Mouse (Mus musculus): Measurements from ENCODE around the gene Lrp10.

Lrp10 gene

DNA sequence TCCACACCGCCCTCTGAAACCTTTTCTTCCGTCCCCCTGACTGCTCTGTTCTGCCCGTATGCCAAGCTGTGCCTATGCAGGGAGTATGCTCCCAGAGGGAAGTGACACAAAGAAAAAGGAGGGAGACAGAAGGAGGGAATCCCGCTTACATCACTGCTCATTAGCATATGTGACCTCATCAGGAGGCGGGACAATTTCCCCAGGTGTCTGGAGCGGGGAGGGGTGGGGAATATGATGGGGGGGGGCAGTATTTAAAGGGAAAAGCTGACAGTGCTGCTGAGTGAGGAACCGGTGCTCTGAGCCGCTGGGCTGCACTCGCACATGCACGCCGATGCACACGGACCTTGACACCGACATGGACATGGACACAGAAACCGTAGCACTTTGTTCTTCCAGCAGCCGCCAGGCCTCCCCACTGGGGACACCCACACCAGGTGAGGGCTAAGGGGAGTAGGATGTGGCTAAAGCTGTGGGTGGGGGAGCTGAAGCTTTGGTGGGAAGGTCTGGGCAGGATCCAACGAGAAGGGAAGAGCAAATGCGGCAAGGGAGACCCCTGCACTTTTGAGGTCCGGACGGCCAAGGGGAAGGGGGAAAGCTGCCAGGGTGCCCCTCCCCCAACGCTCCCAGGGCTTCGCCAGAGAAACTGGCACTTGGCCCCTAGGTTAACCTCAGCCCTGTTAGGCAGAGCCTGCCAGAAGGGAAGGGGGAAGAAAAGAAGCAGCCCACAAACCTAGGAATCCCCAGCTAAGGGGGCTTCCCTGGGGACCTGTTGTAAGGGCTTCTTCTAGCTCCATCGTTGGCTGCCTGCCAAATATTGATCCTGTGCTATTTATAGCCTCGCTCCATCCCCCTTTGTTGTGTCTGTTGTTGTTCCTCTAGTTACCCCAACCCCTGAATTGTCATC lies 12.3 kb downstream of the Lrp10 start, which contains the start of gene Rem2:
Rem2 (plus strand) TSS at position 160 of the 904 bp plus-strand sequence.
- DNase-seq, result peak; percentile 92

DNA sequence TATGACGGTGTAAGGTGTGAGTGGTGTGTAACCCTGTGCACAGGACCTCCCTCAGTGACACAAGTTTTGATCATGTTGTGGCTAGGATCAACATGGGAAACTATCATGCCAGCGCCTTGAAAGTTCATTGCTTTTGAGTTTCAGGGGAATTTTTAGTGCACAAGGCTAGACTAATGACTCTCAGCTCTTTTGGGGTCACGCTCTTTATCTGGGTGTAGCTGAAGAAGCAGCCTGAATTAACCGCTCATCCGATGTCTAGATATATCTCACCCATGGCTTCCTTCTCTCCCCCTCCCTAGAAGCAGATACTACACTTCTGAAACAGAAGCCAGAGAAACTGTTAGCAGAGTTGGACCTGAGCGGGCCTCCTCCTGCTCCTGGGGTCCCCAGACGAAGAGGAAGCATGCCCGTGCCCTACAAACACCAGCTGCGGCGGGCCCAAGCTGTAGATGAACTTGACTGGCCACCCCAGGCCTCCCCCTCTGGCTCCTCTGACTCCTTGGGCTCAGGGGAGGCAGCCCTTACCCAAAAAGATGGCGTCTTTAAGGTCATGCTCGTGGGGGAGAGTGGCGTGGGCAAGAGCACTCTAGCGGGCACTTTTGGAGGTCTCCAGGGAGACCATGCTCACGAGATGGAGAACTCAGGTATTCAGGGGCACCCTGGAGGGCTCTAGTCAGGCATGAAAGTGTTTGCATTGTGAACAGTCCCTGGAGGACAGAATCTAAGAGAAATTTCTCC lies 13.4 kb downstream of the Lrp10 start:
- DNase-seq, result no peak

- no peak for DNase-seq
These were observed 15.5 kb downstream of the Lrp10 start for GRCm38 (mm10) chr14:54479451-54479920.

- no peak for DNase-seq
These were observed 16.7 kb downstream of the Lrp10 start for GRCm38 (mm10) chr14:54480673-54481072.

DNA sequence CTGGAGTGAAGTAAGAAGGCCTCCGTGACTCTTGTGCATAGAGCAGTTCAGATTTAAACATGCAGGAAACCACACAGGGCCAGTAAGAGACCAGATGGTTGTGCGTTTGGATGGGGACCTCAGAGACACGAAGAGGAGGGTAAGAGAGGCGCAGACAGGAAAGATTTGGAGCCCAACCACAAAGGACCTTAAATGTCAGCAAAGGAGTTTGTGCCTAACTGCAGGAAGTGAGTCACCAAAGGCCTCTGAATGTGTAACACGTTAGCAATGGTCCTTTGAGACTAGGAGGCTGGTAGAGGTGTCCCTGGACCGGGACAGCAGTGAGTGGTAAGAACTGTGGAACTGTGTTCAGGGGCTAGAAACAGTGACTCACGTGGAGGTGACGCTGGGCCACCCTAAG lies 17.5 kb downstream of the Lrp10 start:
- DNase-seq, result no peak

GRCm38 (mm10) chr14:54482498-54482897 lies 18.6 kb downstream of the Lrp10 start:
- DNase-seq, result no peak

GRCm38 (mm10) chr14:54485899-54486298 lies 22.0 kb downstream of the Lrp10 start:
- DNase-seq, result no peak

- DNase-seq, result no peak
These were observed 23.8 kb downstream of the Lrp10 start for GRCm38 (mm10) chr14:54487732-54488131.

DNA sequence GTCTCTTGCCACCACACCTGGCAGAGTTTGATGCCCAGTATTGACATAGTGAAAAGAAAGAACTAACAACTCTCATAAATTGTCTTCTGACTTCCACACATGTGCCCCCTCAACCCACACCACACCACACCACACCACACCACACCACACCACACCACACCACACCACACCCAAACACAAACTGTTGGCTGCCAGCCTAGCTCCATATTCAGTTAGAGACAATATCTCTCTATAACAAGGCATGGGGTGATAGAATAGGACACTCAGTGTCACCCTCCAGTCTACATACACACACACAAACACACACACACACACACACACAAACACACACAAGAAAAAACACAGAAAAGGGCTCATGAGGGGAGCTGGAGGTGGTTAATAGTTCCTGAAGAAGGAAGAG lies 24.4 kb downstream of the Lrp10 start:
- DNase-seq, result no peak

- no peak for DNase-seq
These were observed 28.6 kb downstream of the Lrp10 start for GRCm38 (mm10) chr14:54492345-54493131.

DNA sequence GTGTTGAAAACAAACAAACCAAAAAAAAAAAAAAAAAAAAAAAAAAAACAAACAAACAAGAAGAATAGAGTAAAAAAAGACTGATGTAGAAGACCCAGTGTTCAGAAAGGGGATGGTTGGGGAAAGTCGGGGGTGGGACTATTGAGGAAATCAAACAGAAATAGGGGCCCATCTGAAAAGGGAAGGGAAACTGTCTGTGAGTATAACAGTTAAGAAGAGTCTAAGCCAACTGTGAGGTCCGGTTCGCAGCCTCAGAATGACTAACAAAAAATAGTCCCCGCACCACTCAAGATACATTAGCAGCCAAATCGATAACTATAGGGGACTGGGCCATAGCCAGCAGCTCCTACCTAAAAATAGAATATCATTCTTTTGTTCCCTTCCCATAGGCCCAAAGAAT lies 29.3 kb downstream of the Lrp10 start:
- no peak for DNase-seq

DNA sequence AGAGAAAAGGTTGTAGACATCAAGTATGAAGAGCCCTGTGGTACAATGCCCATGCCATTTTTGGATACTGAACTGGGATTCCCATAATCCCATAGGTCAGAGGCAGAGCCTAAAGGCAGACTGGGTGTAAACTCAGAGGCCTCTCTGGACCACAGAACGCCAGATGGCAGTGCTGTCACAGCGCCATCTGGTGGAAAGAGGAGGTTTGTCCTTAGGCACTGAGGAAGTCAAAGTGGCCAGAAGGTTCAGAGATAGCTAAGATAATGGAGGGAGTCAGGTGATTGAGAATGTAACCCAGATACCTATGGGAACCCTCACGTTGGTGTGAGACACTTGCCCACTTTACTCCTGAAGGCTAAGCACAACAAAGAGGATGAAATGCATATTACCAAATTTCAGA lies 30.3 kb downstream of the Lrp10 start:
- DNase-seq, result peak; percentile 81

GRCm38 (mm10) chr14:54496706-54497105 lies 32.8 kb downstream of the Lrp10 start:
- no peak for DNase-seq

GRCm38 (mm10) chr14:54499330-54499729 lies 35.4 kb downstream of the Lrp10 start:
- no peak for DNase-seq

DNA sequence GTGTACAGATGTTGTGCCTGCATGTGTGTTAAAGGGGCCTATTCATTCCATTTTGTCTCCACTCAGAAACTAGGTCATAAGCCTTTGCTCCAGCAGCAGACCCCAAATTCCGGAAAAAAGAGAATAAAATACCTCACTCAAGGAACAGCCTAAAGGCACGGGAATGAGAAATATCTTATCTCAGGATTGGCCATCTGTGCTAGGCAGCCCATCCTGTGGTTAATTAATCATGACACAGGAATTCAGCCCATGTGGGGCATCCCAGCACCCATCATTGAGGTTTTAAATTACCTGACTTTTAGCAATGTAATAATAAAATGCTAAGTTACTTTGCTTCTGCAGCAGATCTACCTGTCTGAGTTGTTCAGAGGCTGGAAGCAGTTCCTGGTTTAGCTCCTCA lies 37.4 kb downstream of the Lrp10 start:
- DNase-seq, result no peak

GRCm38 (mm10) chr14:54503092-54503491 lies 39.2 kb downstream of the Lrp10 start:
- DNase-seq, result no peak

GRCm38 (mm10) chr14:54509774-54510173 lies 45.8 kb downstream of the Lrp10 start:
- no peak for DNase-seq

GRCm38 (mm10) chr14:54516710-54517310 lies 52.9 kb downstream of the Lrp10 start:
- DNase-seq, result peak; percentile 53

Measured in cerebellum, adult 9-10 months (tissue).